Mouse (Mus musculus) ovary, postnatal 10 days (tissue): ENCODE results near the gene Gstt4.
"Not testable (repeated sequence)": the region's sequence is repeated elsewhere in the genome, so short reads cannot be mapped to it uniquely, and the experiment has no call there.

Source experiments
- DNase-seq: peaks from one replicate; pipeline ENCODE4 v3.0.0; 2022; ENCODE audit warnings: low spot score

Gstt4 gene

GRCm38 (mm10) chr10:75822443-75822842, at the start of gene Gstt4:
Gstt4 (minus strand) TSS chr10:75822543.
- no peak for DNase-seq

DNA sequence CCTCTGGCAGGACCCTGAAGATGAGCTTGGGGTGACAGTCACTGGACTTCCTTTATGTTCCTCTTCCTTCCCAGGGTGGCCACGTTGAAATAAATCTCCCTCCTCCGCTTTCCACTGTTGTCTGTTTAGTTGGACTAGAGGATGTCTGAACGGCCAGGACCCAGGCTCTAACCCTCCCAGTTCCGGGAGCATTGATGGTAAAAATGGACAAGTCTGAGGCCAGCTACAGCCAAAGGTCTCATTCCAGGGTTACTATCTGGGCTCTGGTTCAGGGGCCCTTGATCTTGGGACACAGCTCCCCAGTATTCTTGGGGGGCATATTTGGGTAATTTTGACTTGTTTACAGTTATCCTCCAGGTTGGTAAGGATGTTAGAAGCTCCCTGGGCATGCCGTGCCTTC, 39.2 kb upstream of the Gstt4 start:
- no peak for DNase-seq

GRCm38 (mm10) chr10:75860746-75861145, 38.4 kb upstream of the Gstt4 start:
- DNase-seq = no peak

- DNase-seq = peak; percentile 68
Measured at GRCm38 (mm10) chr10:75859786-75860470, 37.6 kb upstream of the Gstt4 start, which contains the start of gene Mif. Mif (minus strand) TSS chr10:75860240.

- DNase-seq = no peak
Measured at GRCm38 (mm10) chr10:75859107-75859746, 36.9 kb upstream of the Gstt4 start.

DNA sequence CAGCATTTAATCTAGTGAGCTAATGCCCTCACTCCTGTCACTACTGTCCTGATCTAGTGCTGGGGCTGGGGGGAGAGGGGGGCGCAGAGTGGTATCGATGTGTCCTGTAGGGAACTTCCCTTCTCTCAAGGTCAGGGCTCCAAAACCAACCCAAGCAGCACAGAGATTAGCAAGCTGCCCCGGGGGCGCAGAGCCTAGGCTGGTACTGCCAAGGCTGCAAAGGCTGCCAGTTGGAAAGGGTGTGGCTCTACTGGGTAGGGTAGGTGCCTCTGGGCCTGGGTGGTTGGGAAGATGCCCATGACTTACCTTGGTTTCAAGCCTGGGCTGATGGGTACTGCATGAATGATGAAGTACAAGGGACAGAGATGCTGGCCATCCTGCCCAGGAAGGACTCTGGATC, 35.3 kb upstream of the Gstt4 start:
- no peak for DNase-seq

- no peak for DNase-seq
Measured at GRCm38 (mm10) chr10:75856976-75857375, 34.6 kb upstream of the Gstt4 start.

DNA sequence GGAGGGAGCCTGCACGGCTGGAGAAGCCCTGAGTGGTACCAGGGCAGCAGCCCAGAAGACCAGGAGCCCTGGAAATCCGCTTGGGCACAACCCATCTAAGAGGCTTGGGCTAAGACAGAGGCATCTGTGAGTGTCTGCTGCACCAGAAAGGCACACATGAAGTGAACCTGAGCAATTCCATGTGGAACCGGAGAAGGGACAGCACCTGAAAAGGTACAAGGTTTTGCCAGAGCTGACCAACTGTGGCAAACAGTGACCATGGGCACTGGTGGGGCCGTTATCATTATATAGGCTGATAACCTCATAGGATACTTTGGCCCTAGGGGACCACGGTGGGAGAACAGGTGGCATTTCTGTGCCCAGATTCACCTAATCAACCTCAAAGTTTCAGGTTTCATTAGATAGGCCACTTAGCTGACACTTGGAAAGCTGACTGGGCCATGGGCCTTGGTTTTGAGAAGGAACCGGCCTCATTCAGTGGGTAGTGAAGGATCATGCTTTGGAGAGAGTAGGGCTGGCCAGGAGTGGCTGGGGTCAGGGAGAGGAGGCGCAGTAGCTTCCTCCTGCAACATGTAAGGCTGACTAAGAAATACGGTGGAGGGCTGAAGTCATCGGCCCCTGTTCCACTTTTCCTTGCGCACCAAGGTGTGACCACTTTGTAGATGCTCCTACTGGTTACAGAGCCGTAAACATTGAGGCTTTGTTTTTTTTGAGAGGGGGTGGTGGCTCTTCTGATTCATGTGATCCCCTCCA, 34.0 kb upstream of the Gstt4 start:
- DNase-seq = no peak

GRCm38 (mm10) chr10:75855416-75855981, 33.2 kb upstream of the Gstt4 start:
- no peak for DNase-seq

GRCm38 (mm10) chr10:75854791-75855190, 32.4 kb upstream of the Gstt4 start:
- DNase-seq = no peak

DNA sequence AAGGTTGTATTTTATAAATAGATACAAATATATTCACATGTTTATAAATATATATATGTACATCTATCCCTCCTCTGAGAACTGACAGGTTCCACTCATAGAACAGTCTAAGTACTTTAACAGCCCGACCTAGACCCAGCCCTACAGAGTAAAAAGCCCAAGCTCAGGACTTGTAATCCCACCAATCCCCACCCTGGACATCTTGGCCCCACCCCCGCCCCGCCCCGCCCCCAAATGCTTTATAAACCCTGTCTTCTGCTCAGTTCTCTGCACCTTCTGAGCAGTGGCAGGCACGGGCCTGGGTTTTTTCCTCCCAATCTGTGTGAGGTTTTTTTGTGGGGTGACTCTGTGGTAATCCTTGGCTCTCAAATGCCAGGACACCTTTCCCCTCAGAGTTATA, 31.8 kb upstream of the Gstt4 start:
- no peak for DNase-seq

DNA sequence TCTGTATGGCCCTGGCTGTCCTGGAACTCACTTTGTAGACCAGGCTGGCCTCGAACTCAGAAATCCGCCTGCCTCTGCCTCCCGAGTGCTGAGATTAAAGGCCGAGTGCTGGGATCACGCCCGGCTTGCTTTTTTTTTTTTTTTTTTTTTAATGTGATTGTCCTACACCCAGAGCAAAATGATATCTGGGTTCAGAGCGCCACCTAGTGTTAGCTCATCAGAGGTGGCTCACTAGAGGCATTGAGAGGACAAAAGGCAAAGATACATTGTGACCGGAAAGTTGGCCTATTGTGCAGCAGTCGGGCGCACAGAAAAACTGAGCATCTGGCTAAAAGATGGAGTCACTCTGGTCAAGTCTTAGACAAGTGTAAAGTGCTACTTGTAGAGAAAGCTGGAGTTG, 31.1 kb upstream of the Gstt4 start:
- DNase-seq = no peak

- no peak for DNase-seq
Measured at GRCm38 (mm10) chr10:75852539-75853125, 30.3 kb upstream of the Gstt4 start.

DNA sequence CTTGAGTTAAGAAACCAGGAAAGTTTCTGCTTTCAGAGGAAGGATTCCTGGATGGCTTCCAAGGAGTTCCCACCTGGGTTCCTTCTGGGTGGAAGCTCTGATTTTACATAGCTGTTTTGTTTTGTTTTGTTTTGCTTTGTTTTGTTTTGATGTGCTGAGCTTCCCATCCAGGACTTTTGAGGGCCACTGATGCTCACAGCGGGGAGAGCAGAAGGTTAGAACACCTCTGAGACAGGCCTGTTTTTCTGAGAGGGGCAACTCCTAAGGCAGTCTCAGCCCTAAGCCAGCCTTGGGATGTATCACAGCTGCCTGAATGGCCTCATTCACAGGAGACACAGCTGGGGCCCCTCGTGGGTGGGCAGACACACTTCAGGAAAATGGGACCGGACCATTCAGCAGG, 29.3 kb upstream of the Gstt4 start:
- DNase-seq = no peak

DNA sequence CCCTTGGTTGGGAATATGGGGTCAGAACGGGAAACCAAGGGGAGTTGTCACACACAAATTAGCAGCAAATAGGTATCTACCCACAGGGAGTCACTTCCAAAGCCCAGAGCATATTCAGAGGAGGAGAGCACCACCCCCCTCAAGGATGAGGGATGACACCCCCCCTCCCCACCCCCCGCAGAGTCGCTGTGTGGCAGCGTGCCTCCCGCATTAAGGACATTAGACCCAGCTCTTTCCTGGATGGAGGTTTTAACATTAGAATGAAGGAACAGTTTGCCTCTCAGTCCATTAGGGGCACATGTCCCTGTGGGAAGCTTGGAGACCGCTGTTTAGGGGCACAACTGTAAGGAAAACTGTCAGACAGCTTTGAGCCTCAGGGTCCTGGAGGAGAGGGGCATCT, 28.7 kb upstream of the Gstt4 start:
- no peak for DNase-seq

GRCm38 (mm10) chr10:75848382-75848781, 26.0 kb upstream of the Gstt4 start:
- DNase-seq = no peak

GRCm38 (mm10) chr10:75845306-75845930, 23.1 kb upstream of the Gstt4 start:
- DNase-seq = no peak

- DNase-seq = no peak
Measured at GRCm38 (mm10) chr10:75844800-75845199, 22.5 kb upstream of the Gstt4 start.

DNA sequence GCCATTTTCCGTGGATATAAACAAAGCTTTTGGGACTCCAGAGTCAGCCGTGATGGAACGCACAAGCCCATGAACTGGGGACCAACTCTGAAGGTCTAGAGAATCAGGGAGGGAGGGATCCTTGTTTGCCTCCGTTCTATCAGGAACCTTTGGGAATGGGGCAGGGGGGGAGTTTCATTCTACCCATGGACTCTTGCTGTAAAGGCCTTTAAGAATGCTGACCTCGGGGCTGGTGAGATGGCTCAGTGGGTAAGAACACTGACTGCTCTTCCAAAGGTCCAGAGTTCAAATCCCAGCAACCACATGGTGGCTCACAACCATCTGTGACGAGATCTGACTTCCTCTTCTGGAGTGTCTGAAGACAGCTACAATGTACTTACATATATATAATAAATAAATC, 21.6 kb upstream of the Gstt4 start:
- DNase-seq = not testable (repeated sequence)

- no peak for DNase-seq
Measured at GRCm38 (mm10) chr10:75839092-75839491, 16.7 kb upstream of the Gstt4 start.

DNA sequence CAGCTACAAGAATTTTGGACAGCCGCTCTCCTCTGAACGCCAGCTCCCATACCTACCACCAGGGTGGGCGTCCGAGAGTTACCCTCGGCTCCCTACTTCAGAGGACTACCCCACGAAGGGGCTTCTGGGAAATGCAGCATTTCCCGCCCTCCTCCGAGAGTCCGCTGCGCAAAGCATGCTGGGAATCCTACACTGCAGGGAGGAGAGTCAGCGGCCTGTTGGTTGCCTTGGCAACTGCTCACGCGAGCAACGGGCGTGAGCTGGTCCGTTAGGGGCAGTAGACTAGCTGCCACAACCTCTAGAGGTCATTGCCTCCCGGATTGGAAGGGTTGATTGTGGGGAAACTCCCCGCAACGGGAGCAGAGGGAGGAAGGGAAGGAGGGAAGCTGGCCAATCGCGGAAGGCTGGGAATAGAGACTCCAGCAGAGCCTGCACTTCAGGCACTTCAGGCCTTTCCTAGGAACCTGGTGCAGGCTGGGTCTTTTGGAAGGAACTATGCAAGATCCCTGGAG, 15.0 kb upstream of the Gstt4 start, which contains the start of gene Gstt2:
TSS of gene Gstt2 (minus strand) at position 177 of the 512 bp plus-strand sequence.
- peak; percentile 77 for DNase-seq
